Comparison of ENCODE assay signal across 25 mouse cellular contexts in the genomic region with DNA sequence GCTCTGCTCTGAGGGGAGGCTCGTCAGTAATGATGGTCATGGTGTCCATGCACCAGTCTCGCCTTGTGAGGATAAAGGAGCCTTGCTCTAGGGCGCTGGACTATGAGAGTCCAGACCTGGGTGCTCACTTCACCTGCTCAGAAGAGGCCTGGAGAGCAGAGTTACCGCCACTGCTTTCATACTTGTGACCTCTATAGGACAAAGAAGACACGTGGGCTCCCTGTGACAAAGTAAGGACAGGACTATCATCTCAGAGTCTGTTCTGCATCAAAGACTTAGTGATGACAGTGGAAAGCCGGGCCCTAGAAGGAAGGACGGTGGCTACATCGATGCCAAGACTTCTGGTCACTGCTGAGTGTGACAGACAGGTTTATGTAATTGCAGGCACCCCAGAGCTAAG.
"Had no signal": no experiment of that assay in that cellular context is flagged by ENCODE, and none has a peak within 500 bp of the region (broad histone marks: within the 10 kb centered on the region; RNA-seq: fewer than 3 reads in every experiment).

No protein-coding gene starts in this region.

- H3K9ac ChIP-seq: forebrain, postnatal 0 days; heart, embryonic 12.5 days; heart, embryonic 15.5 days; hindbrain, embryonic 13.5 days; hindbrain, embryonic 15.5 days; kidney, embryonic 15.5 days; limb, embryonic 13.5 days; limb, embryonic 15.5 days; liver, embryonic 12.5 days; liver, embryonic 14.5 days had no signal

- H3K4me3 ChIP-seq: heart, embryonic 12.5 days; heart, embryonic 15.5 days; hindbrain, embryonic 13.5 days; hindbrain, embryonic 15.5 days; kidney, embryonic 15.5 days; limb, embryonic 13.5 days; limb, embryonic 15.5 days; liver, embryonic 12.5 days had no signal

- DNase-seq: forebrain, postnatal 0 days; gastrocnemius, postnatal 14 days; gastrocnemius, postnatal 36 days; heart, adult 18-20 months; heart, postnatal 36 days; kidney, adult 11 months; kidney, adult 2 months; kidney, adult 9 months; kidney, postnatal 14 days; kidney, postnatal 36 days; layer of hippocampus, adult 9-11 months; layer of hippocampus, postnatal 36 days; left cerebral cortex, postnatal 4 days had no signal

- H3K9me3 ChIP-seq: heart, embryonic 12.5 days; heart, embryonic 15.5 days; hindbrain, embryonic 13.5 days; hindbrain, embryonic 15.5 days; kidney, embryonic 15.5 days; limb, embryonic 13.5 days; limb, embryonic 15.5 days; liver, embryonic 12.5 days had no signal

- ATAC-seq: forebrain, postnatal 0 days; hindbrain, postnatal 0 days; intestine, embryonic 16.5 days; liver, embryonic 12.5 days had no signal

- H3K4me1 ChIP-seq: kidney, embryonic 15.5 days; liver, embryonic 12.5 days had no signal

- H3K36me3 ChIP-seq: heart, embryonic 15.5 days had no signal

- H3K27me3 ChIP-seq: heart, embryonic 12.5 days; heart, embryonic 15.5 days; hindbrain, embryonic 13.5 days; hindbrain, embryonic 15.5 days; kidney, embryonic 15.5 days; limb, embryonic 13.5 days; limb, embryonic 15.5 days; liver, embryonic 12.5 days had no signal

- H3K4me2 ChIP-seq: heart, embryonic 12.5 days; heart, embryonic 15.5 days; hindbrain, embryonic 13.5 days; hindbrain, embryonic 15.5 days; kidney, embryonic 15.5 days; limb, embryonic 13.5 days; limb, embryonic 15.5 days; liver, embryonic 12.5 days had no signal

- H3K27ac ChIP-seq: heart, embryonic 15.5 days; hindbrain, embryonic 13.5 days; hindbrain, embryonic 15.5 days; hindbrain, postnatal 0 days; kidney, embryonic 15.5 days; kidney, postnatal 0 days; limb, embryonic 13.5 days; limb, embryonic 15.5 days; liver, embryonic 12.5 days; liver, embryonic 14.5 days had no signal
